In genomic region chr2:154676653-154677609, GRCm38 (mm10) we compare ENCODE assay signal across 9 mouse cellular contexts. TPM values are rescaled to one million over a fixed set of nuclear protein-coding genes. Genes with fewer than 3 reads are reported as not detected.
A peak's percentile ranks its signal among the peaks of the same experiment; 100 is the strongest.
DNase-seq lines count a peak whose midpoint lies in the region; ATAC-seq and TF ChIP-seq lines count a peak whose summit lies in the region.
"Had no signal": no experiment of that assay in that cellular context is flagged by ENCODE, and none has a peak within 500 bp of the region (broad histone marks: within the 10 kb centered on the region; RNA-seq: fewer than 3 reads in every experiment).

No protein-coding gene starts in this region.

- no peaks in the 10 kb centered on the region for H3K27me3 ChIP-seq in forebrain, postnatal 0 days (ENCODE audit: insufficient read depth, low read length)
- no peaks in the 10 kb centered on the region for H3K27me3 ChIP-seq in liver, embryonic 11.5 days (replicated peaks; ENCODE audit: control insufficient read depth, insufficient read depth, low read length)
- no peaks in the 10 kb centered on the region for H3K27me3 ChIP-seq in midbrain, postnatal 0 days (ENCODE audit: insufficient read depth, low read length)

- H3K9ac ChIP-seq in forebrain, postnatal 0 days, result peak overlapping the region; percentile 19; the same call in 1 of the 2 replicates
- peak overlapping the region; percentile 47; the same call in 1 of the 2 replicates for H3K9ac ChIP-seq in liver, embryonic 11.5 days (ENCODE audit: low read depth, low read length)
- no peak overlapping the region for H3K9ac ChIP-seq in midbrain, postnatal 0 days (replicated peaks; ENCODE audit: low read length, poor library complexity, severe bottlenecking)

- no peaks in the 10 kb centered on the region for H3K9me3 ChIP-seq in forebrain, postnatal 0 days (ENCODE audit: low read length)
- H3K9me3 ChIP-seq in liver, embryonic 11.5 days (ENCODE audit: control insufficient read depth, low read length), result no peaks in the 10 kb centered on the region
- H3K9me3 ChIP-seq in midbrain, postnatal 0 days (ENCODE audit: low read length), result no peaks in the 10 kb centered on the region
- H3K9me3 ChIP-seq: G1E had no signal

- no peak overlapping the region for H3K4me3 ChIP-seq in forebrain, postnatal 0 days (ENCODE audit: low read depth, low read length)
- peak overlapping the region; percentile 35 for H3K4me3 ChIP-seq in liver, embryonic 11.5 days (ENCODE audit: low read depth, low read length)
- peak overlapping the region; percentile 22 for H3K4me3 ChIP-seq in midbrain, postnatal 0 days (ENCODE audit: low read depth, low read length)

- ATAC-seq in forebrain, postnatal 0 days, result peak; percentile 81
- peak; percentile 83 for ATAC-seq in liver, embryonic 11.5 days (replicated peaks; ENCODE audit: low FRiP score)
- peak; percentile 82 for ATAC-seq in midbrain, postnatal 0 days (ENCODE audit: low FRiP score)

- WGBS in forebrain, postnatal 0 days, result 53% methylated on average over 19 of the region's 19 CpGs
- 44% methylated on average over 19 of the region's 19 CpGs for WGBS in liver, embryonic 11.5 days
- WGBS in midbrain, postnatal 0 days, result 54% methylated on average over 19 of the region's 19 CpGs

- DNase-seq in kidney, adult 18-20 months, result peak; percentile 30
- no peak for DNase-seq in kidney, adult 11 months
- peak; percentile 59 for DNase-seq in cerebellum, adult 8-10 months
- peak; percentile 68 for DNase-seq in forebrain, postnatal 0 days
- DNase-seq in hindlimb bud, embryonic 11.5 days (ENCODE audit: extremely low spot score, low read depth, low spot score), result peak; percentile 28
- peak; percentile 49 for DNase-seq in liver, embryonic 11.5 days (ENCODE audit: low spot score)
- DNase-seq in midbrain, postnatal 0 days (ENCODE audit: low spot score), result peak; percentile 84
- no peak for DNase-seq in ovary, postnatal 10 days (ENCODE audit: low spot score)

- H3K27ac ChIP-seq in forebrain, postnatal 0 days (ENCODE audit: low read depth, low read length), result peak overlapping the region; percentile 86
- H3K27ac ChIP-seq in liver, embryonic 11.5 days (ENCODE audit: low read depth, low read length), result peak overlapping the region; percentile 82
- peak overlapping the region; percentile 81 for H3K27ac ChIP-seq in midbrain, postnatal 0 days (ENCODE audit: low read depth, low read length)

- H3K4me1 ChIP-seq in forebrain, postnatal 0 days (ENCODE audit: insufficient read depth), result peaks cover 8% of the 10 kb centered on the region
- H3K4me1 ChIP-seq in liver, embryonic 11.5 days (replicated peaks; ENCODE audit: control insufficient read depth, insufficient read depth, low read length), result peaks cover 24% of the 10 kb centered on the region
- peaks cover 4% of the 10 kb centered on the region; the same call in 1 of the 2 replicates for H3K4me1 ChIP-seq in midbrain, postnatal 0 days (ENCODE audit: insufficient read depth, low read length)

- peak overlapping the region; percentile 44 for H3K4me2 ChIP-seq in forebrain, postnatal 0 days (ENCODE audit: low read depth)
- H3K4me2 ChIP-seq in liver, embryonic 11.5 days, result peak overlapping the region; percentile 67
- H3K4me2 ChIP-seq in midbrain, postnatal 0 days (ENCODE audit: low read depth, low read length, poor library complexity, severe bottlenecking), result peak overlapping the region; percentile 49

- TF ChIP-seq CTCF in forebrain, postnatal 0 days (IDR thresholded peaks at IDR 0.05; ENCODE audit: low read depth), result no peak
- TF ChIP-seq CTCF in midbrain, postnatal 0 days (IDR thresholded peaks at IDR 0.05), result no peak

- no peaks in the 10 kb centered on the region for H3K36me3 ChIP-seq in forebrain, postnatal 0 days (ENCODE audit: insufficient read depth)
- H3K36me3 ChIP-seq in liver, embryonic 11.5 days (ENCODE audit: control insufficient read depth, insufficient read depth, low read length), result peaks cover 7% of the 10 kb centered on the region; the same call in 1 of the 2 replicates
- no peaks in the 10 kb centered on the region for H3K36me3 ChIP-seq in midbrain, postnatal 0 days (ENCODE audit: insufficient read depth, low read length)

RNA-seq across cellular contexts. Expression of gene Chmp4b, which starts 25.4 kb away (rescaled TPM):
- total RNA-seq in forebrain, postnatal 0 days (2014; rRNA removed), result 176 and 191 TPM in 2 replicates
- polyA plus RNA-seq in forebrain, postnatal 0 days (2015; fragmentation: Nextera tagmentation; extraction: Ambion mirVana), result 28.9 and 29.4 TPM in 2 replicates
- 9.3 and 10.9 TPM in 2 replicates for polyA plus RNA-seq in liver, embryonic 11.5 days (2014; fragmentation: Nextera tagmentation; extraction: Ambion mirVana)
- 152 and 156 TPM in 2 replicates for total RNA-seq in midbrain, postnatal 0 days (2014; rRNA removed)
- 28.1 and 31.7 TPM in 2 replicates for polyA plus RNA-seq in midbrain, postnatal 0 days (2015; fragmentation: Nextera tagmentation; extraction: Ambion mirVana)

Comparison
In these comparisons a context has a peak if more than half of its experiments do, and no peak if none do; other contexts are left out.
1. DNase-seq: peak in kidney, adult 18-20 months (single experiment), cerebellum, adult 8-10 months (single experiment), forebrain, postnatal 0 days (single experiment), hindlimb bud, embryonic 11.5 days (single experiment), liver, embryonic 11.5 days (single experiment) and midbrain, postnatal 0 days (single experiment); none in kidney, adult 11 months (single experiment) and ovary, postnatal 10 days (single experiment).
2. Peak in every context shown above with its lines, with median percentiles within 50 percentile points of each other: ATAC-seq, H3K27ac ChIP-seq and H3K4me2 ChIP-seq.